Mouse (Mus musculus): Measurements from ENCODE around the gene Sfxn5.

DNA sequence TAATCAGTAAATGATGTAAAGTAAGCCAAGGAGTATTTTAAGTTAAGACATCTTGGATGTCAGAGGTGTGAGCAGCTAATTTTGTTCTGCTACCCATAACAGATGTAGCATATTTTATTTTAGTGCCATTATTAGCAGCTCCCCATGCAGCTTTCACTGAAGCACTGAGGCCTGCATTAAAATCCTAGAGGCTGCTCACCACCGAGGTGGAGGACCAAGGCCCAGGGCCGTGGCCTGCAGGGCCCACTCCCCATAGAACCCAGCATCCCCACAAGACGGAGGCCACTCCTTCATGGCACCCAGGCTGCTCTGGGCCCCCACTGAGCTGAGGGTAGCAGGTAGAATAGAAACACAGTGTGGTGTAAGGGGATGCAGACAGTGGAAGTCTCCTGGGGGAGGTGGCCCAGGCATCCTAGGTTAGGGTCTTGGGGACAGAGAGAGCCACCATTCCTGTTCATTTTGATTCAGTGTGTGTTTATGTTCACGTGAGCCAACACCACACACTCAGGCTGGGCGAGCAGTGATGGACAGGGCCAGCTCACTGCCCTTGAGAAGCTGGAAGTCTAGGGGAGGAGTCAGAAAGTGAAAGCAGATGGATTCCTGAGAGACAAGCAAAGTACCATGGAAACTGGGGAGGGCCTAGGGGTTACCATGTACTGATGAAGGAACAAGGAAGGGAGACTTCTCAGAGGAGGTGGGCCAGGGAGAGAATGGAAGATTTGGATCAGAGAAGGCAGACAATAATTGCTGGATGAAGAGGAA lies 114.4 kb downstream of the Sfxn5 start:
- TF ChIP-seq EP300 (IDR thresholded peaks at IDR 0.05; ENCODE audit: low read depth) (no peak), CTCF (IDR thresholded peaks at IDR 0.05; ENCODE audit: low read depth) (no peak)
